Mouse (Mus musculus) fibroblast of lung, adult 2 months (primary cell): ENCODE measurements around the gene Coq7.

Source experiments
- DNase-seq: peaks from one replicate; pipeline ENCODE4 v3.0.0-alpha.2; 2011; ENCODE audit warnings: low read depth

Gene Coq7

GRCm38 (mm10) chr7:118461400-118462136 is 71.6 kb downstream of the Coq7 start:
- no peak for DNase-seq
